Mouse (Mus musculus) hindbrain, embryonic 16.5 days (tissue): ENCODE results near the gene Tmem116. TPM values are rescaled to one million over a fixed set of nuclear protein-coding genes. Genes with fewer than 3 reads are reported as not detected.
"Not testable (repeated sequence)": the region's sequence is repeated elsewhere in the genome, so short reads cannot be mapped to it uniquely, and the experiment has no call there.

Source experiments
- ATAC-seq: fragments of 200-750 bp; cut with Nextera tagmentation; 2 replicates; pipeline ENCODE4 v1.8.0; 2017; ENCODE audit warnings: moderate TSS enrichment, moderate library complexity
- H3K27ac ChIP-seq: fragments of 300-500 bp; sonication (generic); 2 replicates; pipeline ENCODE4 v1.5.1; 2014; ENCODE audit warnings: low read depth, mild to moderate bottlenecking, control low read depth, low read length, moderate library complexity
- H3K27me3 ChIP-seq: fragments of 300-500 bp; sonication (generic); replicated peaks from 2 replicates; pipeline ENCODE4 v1.6.1; 2014; ENCODE audit warnings: low read length; ENCODE audit not compliant: control insufficient read depth, insufficient read depth
- H3K36me3 ChIP-seq: fragments of 300-500 bp; sonication (generic); 2 replicates; pipeline ENCODE4 v1.6.1; 2014; ENCODE audit warnings: mild to moderate bottlenecking, low read length, moderate library complexity, mixed read lengths; ENCODE audit not compliant: control insufficient read depth, insufficient read depth
- H3K4me1 ChIP-seq: fragments of 300-500 bp; sonication (generic); 2 replicates; pipeline ENCODE4 v1.6.1; 2014; ENCODE audit warnings: low read depth, low read length; ENCODE audit not compliant: control insufficient read depth, insufficient read depth
- H3K4me2 ChIP-seq: fragments of 300-500 bp; sonication (generic); 2 replicates; pipeline ENCODE4 v1.6.1; 2014; ENCODE audit warnings: mild to moderate bottlenecking, low read length, control low read depth, moderate library complexity
- H3K4me3 ChIP-seq: fragments of 300-500 bp; sonication (generic); 2 replicates; pipeline ENCODE4 v1.5.1; 2014; ENCODE audit warnings: mild to moderate bottlenecking, low read length, control low read depth, moderate library complexity
- H3K9ac ChIP-seq: fragments of 300-500 bp; sonication (generic); 2 replicates; pipeline ENCODE4 v1.6.1; 2014; ENCODE audit warnings: low read depth, mild to moderate bottlenecking, control low read depth, low read length, moderate library complexity
- H3K9me3 ChIP-seq: fragments of 300-500 bp; sonication (generic); 2 replicates; pipeline ENCODE4 v1.6.1; 2014; ENCODE audit warnings: mild to moderate bottlenecking, low read length, moderate library complexity; ENCODE audit not compliant: control insufficient read depth
- WGBS: fragments of 180-500 bp; shearing (Covaris S2); extraction: QIAGEN DNeasy Blood & Tissue Kit; methylation state at CpG from one replicate; pipeline ENCODE4 v1.1.7; 2014; 5-methylcytosine and 5-hydroxymethylcytosine counted together
- polyA plus RNA-seq: library from polyadenylated mRNA; unstranded; fragments of >200 nt; fragmentation: Nextera tagmentation; extraction: Ambion mirVana; gene quantifications from 2 replicates; pipeline ENCODE4 v1.2.1, GENCODE M21; 2015

The Tmem116 gene
- polyA plus RNA-seq, 1 experiment from 2014 or later, result 2.3 TPM

DNA sequence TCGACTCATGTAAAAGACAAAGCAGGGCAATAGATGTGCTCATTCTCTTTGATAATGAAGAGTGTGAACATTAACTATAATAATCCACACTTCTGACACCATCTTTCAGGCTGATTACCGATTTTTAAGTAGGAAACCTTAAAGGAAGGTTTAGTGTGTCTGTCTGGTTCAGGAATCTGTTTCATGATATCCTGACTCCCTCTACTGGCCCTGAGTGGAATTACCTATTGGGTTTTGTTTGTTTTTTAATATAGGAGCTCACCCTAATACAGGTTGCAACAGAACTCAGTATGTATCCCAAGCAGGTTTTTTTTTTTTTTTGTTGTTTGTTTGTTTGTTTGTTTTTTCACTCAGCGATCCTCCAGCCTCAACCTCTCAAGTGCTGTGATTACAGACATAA is 26.0 kb downstream of the Tmem116 start:
- no peak for ATAC-seq
- no peak overlapping the region for H3K27ac ChIP-seq

DNA sequence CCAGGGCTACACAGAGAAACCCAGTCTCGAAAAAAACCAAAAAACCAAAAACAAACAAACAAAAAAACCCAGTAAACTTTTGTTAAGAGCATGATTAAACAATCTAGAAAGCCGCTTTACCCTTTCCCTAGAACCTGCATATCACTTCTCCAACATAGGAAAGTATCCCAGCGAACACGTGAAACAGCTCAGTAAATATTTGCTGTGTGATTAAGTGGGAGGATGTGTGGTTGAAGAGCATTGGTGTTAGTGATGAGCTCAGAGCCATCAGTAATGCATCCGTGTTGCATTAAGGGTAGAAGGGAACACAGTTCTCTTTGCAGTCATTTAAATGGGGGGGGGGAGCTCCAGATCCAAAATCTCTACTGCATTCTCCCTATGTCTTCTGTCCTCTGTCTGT is 33.1 kb downstream of the Tmem116 start:
- WGBS, result 85% methylated on average over 5 of the region's 5 CpGs
- Histone ChIP-seq H3K4me3 (no peak overlapping the region), H3K27ac (no peak overlapping the region), H3K27me3 (no peaks in the 10 kb centered on the region), H3K9me3 (no peaks in the 10 kb centered on the region), H3K4me1 (no peaks in the 10 kb centered on the region), H3K4me2 (no peak overlapping the region), H3K9ac (no peak overlapping the region), H3K36me3 (no peaks in the 10 kb centered on the region)
- no peak for ATAC-seq

More for the DNA sequence above, 26.0 kb downstream of the Tmem116 start:
- H3K9me3 ChIP-seq, result no peaks in the 10 kb centered on the region
- no peaks in the 10 kb centered on the region for H3K4me1 ChIP-seq
- 32% methylated on average over 3 of the region's 3 CpGs for WGBS
- no peak overlapping the region for H3K4me3 ChIP-seq
- H3K4me2 ChIP-seq, result no peak overlapping the region
- H3K27me3 ChIP-seq, result no peaks in the 10 kb centered on the region
- no peaks in the 10 kb centered on the region for H3K36me3 ChIP-seq
- H3K9ac ChIP-seq, result no peak overlapping the region

DNA sequence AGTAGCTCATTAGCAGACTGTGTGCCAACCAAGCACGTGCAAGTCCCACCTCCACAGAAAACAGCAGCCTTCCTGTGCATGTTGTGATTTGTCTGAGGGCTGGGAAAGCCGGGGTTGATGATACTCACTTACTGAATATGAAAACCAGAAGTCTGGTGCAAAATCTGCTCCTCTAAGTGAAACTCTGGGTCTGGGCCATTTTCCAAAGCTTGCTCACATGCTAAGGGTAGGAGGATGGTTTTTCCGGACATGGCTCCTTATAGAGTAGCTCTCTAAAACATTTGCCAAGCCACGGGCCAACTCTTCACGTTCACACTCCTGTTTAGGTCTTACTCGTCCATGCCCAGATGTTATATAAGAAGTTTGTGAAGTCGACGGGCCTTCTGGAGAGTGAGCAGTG is 41.6 kb downstream of the Tmem116 start:
- H3K4me1 ChIP-seq, result no peaks in the 10 kb centered on the region
- no peaks in the 10 kb centered on the region for H3K27me3 ChIP-seq
- H3K9me3 ChIP-seq, result no peaks in the 10 kb centered on the region
- no peak overlapping the region for H3K9ac ChIP-seq
- ATAC-seq, result no peak
- H3K4me2 ChIP-seq, result no peak overlapping the region
- 75% methylated on average over 8 of the region's 8 CpGs for WGBS
- no peak overlapping the region for H3K27ac ChIP-seq
- H3K36me3 ChIP-seq, result no peaks in the 10 kb centered on the region
- no peak overlapping the region for H3K4me3 ChIP-seq

DNA sequence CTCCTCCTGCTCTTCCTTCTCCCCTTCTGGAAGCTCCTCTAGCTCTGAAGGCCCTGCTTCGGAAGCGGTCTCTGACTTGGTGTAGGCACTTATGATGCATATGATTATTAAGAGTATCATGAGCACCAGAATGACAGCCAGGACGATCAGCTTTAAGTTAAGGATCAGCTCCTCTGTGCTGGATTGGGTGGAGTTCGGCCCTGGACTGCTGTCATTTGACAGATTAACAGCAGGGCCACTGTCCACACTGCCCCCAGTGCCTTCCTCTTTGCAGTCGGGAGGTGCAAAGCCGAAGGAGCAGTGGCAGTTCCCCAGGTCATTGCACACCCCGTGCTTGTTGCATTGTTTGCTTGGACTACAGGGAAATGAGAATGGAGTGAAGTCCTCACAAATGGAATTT is 49.0 kb downstream of the Tmem116 start:
- no peak for ATAC-seq
- Histone ChIP-seq H3K9ac (no peak overlapping the region), H3K27ac (no peak overlapping the region), H3K4me3 (no peak overlapping the region), H3K36me3 (no peaks in the 10 kb centered on the region), H3K9me3 (no peaks in the 10 kb centered on the region), H3K27me3 (no peaks in the 10 kb centered on the region), H3K4me1 (no peaks in the 10 kb centered on the region), H3K4me2 (no peak overlapping the region)
- 69% methylated on average over 7 of the region's 7 CpGs for WGBS

DNA sequence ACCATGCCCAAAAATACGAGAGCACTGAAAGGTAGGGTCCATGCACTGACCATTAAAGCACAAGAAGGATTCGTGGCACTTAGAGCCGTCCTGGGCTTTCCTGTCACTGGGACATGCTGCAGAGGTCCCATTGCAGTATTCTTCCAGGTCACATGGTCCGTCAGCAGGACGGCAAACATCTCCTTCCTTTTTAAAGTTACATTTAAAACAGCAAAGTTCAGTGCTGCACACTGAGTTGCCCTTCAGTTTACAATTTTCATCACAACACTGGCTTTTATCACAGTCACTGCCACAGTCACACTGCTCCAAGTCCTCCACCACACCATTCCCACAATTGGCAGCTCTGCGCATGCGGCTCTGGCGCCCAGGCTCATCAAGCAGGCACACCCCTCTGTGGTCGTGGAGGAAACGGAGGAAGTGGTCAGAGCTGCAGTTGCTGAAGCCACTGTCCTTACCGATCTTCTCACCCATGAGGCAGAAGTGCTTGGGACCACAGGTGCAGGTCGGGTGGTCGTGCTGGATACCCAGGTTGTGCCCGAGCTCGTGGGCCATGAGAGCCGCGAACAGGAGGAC is 49.8 kb downstream of the Tmem116 start:
- 82% methylated on average over 10 of the region's 17 CpGs for WGBS
- not testable (repeated sequence) for ATAC-seq, H3K9me3 ChIP-seq, H3K9ac ChIP-seq, H3K4me2 ChIP-seq, H3K27ac ChIP-seq, H3K27me3 ChIP-seq, H3K4me3 ChIP-seq, H3K36me3 ChIP-seq, H3K4me1 ChIP-seq

DNA sequence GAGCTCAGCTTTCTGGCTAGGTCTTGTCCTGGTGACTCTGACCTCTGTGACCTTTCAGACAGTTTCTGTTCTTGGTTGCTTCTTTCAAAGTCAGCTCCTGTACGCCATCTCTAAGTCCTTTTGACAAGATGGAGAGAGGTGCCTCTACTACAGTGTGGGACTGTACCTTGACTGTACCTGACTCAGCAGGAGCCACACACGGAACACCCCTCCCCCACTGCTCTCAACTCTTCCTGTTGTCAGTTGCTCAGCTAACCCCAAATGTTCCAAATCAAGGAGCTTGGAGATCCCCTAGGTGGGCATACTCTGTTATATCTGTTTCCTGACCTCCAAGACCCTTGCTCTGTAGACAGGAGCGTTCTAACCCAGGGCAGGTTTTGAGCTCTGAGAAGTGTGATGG is 51.5 kb downstream of the Tmem116 start, which contains the start of gene Adam1b:
Gene Adam1b, minus strand, starts transcription at position 205 of the 400 bp plus-strand sequence.
- Histone ChIP-seq H3K9ac (no peak within 1 kb of the TSS), H3K9me3 (no peaks in the 10 kb centered on the region), H3K4me2 (no peak within 1 kb of the TSS), H3K36me3 (no peaks in the 10 kb centered on the region), H3K27ac (no peak within 1 kb of the TSS), H3K4me1 (no peaks in the 10 kb centered on the region), H3K27me3 (no peaks in the 10 kb centered on the region), H3K4me3 (no peak within 1 kb of the TSS)
- ATAC-seq, result no peak
- WGBS, result 84% methylated on average over 3 of the region's 3 CpGs

GRCm38 (mm10) chr5:121506846-121507245 is 55.2 kb downstream of the Tmem116 start:
- ATAC-seq, result no peak
- Histone ChIP-seq H3K4me3 (no peak overlapping the region), H3K9me3 (no peaks in the 10 kb centered on the region), H3K27me3 (no peaks in the 10 kb centered on the region), H3K27ac (no peak overlapping the region), H3K4me2 (no peak overlapping the region), H3K36me3 (no peaks in the 10 kb centered on the region), H3K9ac (no peak overlapping the region), H3K4me1 (no peaks in the 10 kb centered on the region)
- 98% methylated on average over 1 of the region's 1 CpGs for WGBS

DNA sequence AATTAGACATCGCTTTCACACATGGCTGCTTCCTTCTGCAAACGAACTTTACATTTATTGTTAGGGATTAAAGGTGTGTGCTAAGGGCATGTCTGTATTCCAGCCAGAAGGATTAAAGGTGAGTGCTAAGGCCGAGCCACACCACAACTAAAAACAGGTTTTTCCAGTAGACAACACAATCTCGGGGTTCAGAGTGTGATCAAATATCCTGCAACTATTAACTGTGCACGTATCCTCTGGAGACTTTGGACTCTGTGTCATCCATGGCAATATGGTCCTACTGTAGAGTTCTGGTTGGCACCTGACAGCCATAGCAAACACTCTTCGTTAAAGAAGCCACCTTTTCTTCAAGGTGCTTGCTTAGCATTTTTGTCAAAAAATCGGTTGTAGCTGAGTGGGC is 58.3 kb downstream of the Tmem116 start:
- Histone ChIP-seq H3K27me3 (no peaks in the 10 kb centered on the region), H3K4me3 (no peak overlapping the region), H3K36me3 (no peaks in the 10 kb centered on the region), H3K4me1 (no peaks in the 10 kb centered on the region), H3K4me2 (no peak overlapping the region), H3K27ac (no peak overlapping the region), H3K9me3 (no peaks in the 10 kb centered on the region), H3K9ac (no peak overlapping the region)
- no peak for ATAC-seq
- WGBS, result 83% methylated on average over 7 of the region's 7 CpGs

DNA sequence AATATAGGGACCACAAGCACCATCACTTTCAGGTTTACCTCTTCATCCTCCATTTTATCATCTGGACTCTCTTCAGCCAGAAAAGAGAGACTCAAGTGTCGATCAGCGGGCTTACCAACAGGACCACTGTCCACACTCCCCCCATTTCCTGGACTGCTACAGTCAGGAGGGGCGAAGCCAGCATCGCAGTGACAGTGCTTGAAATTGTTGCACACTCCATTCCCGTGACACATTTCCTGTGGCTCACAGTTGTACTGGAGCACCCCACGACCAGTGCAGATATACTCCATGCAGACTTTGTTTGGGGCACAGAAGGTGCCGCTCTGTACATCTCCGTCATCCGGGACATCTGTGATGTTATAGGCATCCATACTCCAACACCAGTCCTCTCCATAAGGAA is 67.3 kb downstream of the Tmem116 start:
- no peak for ATAC-seq
- 94% methylated on average over 9 of the region's 9 CpGs for WGBS
- Histone ChIP-seq H3K4me1 (no peaks in the 10 kb centered on the region), H3K4me3 (no peak overlapping the region), H3K27me3 (no peaks in the 10 kb centered on the region), H3K9ac (no peak overlapping the region), H3K4me2 (no peak overlapping the region), H3K9me3 (no peaks in the 10 kb centered on the region), H3K36me3 (peaks cover 12% of the 10 kb centered on the region), H3K27ac (no peak overlapping the region)

DNA sequence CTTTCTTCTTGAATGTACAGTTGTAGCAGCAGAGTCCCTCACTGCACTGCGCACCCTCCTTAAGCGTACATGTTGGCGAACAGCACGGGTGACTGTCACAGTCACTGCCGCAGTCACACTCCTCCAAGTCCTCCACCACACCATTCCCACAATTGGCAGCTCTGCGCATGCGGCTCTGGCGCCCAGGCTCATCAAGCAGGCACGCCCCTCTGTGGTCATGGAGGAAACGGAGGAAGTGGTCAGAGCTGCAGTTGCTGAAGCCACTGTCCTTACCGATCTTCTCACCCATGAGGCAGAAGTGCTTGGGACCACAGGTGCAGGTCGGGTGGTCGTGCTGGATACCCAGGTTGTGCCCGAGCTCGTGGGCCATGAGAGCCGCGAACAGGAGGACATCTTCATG is 68.1 kb downstream of the Tmem116 start:
- ATAC-seq, H3K4me3 ChIP-seq, H3K4me1 ChIP-seq, H3K4me2 ChIP-seq, H3K9me3 ChIP-seq, H3K9ac ChIP-seq, H3K27me3 ChIP-seq, H3K27ac ChIP-seq: not testable (repeated sequence)
- H3K36me3 ChIP-seq, result peaks cover 12% of the 10 kb centered on the region
- 96% methylated on average over 11 of the region's 17 CpGs for WGBS
